In genomic region chr13:23845851-23846250, GRCm38 (mm10) we compare ENCODE assay signal across 28 mouse cellular contexts. TPM values are rescaled to one million over a fixed set of nuclear protein-coding genes. Genes with fewer than 3 reads are reported as not detected.
"Had no signal": no experiment of that assay in that cellular context is flagged by ENCODE, and none has a peak within 500 bp of the region (broad histone marks: within the 10 kb centered on the region; RNA-seq: fewer than 3 reads in every experiment).

No protein-coding gene starts in this region.

- H3K4me3 ChIP-seq: kidney, embryonic 15.5 days; liver, embryonic 13.5 days; midbrain, embryonic 13.5 days; myocyte; neural tube, embryonic 13.5 days had no signal

- H3K9me3 ChIP-seq: kidney, embryonic 15.5 days; liver, embryonic 13.5 days; midbrain, embryonic 13.5 days; neural tube, embryonic 13.5 days had no signal

- H3K9ac ChIP-seq: kidney, embryonic 15.5 days; liver, embryonic 13.5 days; midbrain, embryonic 13.5 days; neural tube, embryonic 13.5 days had no signal

- H3K4me1 ChIP-seq: kidney, embryonic 15.5 days; liver, embryonic 13.5 days; midbrain, embryonic 13.5 days; neural tube, embryonic 13.5 days had no signal

- ATAC-seq: midbrain, embryonic 13.5 days; midbrain, embryonic 16.5 days had no signal

- H3K27ac ChIP-seq: kidney, embryonic 15.5 days; liver, embryonic 13.5 days; macrophage; midbrain, embryonic 13.5 days; neural tube, embryonic 13.5 days had no signal

- H3K27me3 ChIP-seq: kidney, embryonic 15.5 days; liver, embryonic 13.5 days; midbrain, embryonic 13.5 days; neural tube, embryonic 13.5 days had no signal

- H3K4me2 ChIP-seq: kidney, embryonic 15.5 days; liver, embryonic 13.5 days; midbrain, embryonic 13.5 days; neural tube, embryonic 13.5 days had no signal

- H3K36me3 ChIP-seq: kidney, embryonic 15.5 days; liver, embryonic 13.5 days; midbrain, embryonic 13.5 days; neural tube, embryonic 13.5 days had no signal

- DNase-seq: kidney, adult 8-10 months; kidney, postnatal 10 days; kidney, postnatal 36 days; layer of hippocampus, postnatal 36 days; left cerebral cortex, postnatal 4 days; liver, embryonic 13.5 days; lung, adult 2 months; retina, postnatal 1 day; right cerebral cortex, postnatal 25 days; thymus, adult 18-20 months; thymus, postnatal 36 days had no signal

RNA-seq across cellular contexts. Expression of gene Slc17a3, which starts 6.6 kb away (rescaled TPM):
- total RNA-seq: layer of hippocampus, adult 8-10 months; layer of hippocampus, postnatal 10 days; layer of hippocampus, postnatal 36 days; megakaryocyte, adult 5-6 weeks; monocyte, adult 5-6 weeks; neutrophil, adult 5-6 weeks had no signal
- polyA plus RNA-seq: lung, adult 2 months; lung, embryonic 16.5 days; macrophage; midbrain, embryonic 13.5 days; midbrain, embryonic 16.5 days; myocyte; neural tube, embryonic 13.5 days; small intestine, adult 2 months; urinary bladder, adult 2 months had no signal

RNA-seq across cellular contexts. Expression of gene Slc17a1, which starts 21.7 kb away (rescaled TPM):
- total RNA-seq: layer of hippocampus, adult 8-10 months; layer of hippocampus, postnatal 10 days; layer of hippocampus, postnatal 36 days; left cerebral cortex, adult 8-10 months; left cerebral cortex, postnatal 14 days; left cerebral cortex, postnatal 4 days; megakaryocyte, adult 5-6 weeks; monocyte, adult 5-6 weeks; neutrophil, adult 5-6 weeks had no signal
- polyA plus RNA-seq: lung, adult 2 months; lung, embryonic 16.5 days; macrophage; midbrain, embryonic 16.5 days; myocyte; neural tube, embryonic 13.5 days; small intestine, adult 2 months; urinary bladder, adult 2 months had no signal

RNA-seq across cellular contexts. Expression of gene Slc17a2, which starts 39.1 kb away (rescaled TPM):
- total RNA-seq: layer of hippocampus, adult 8-10 months; layer of hippocampus, postnatal 10 days; left cerebral cortex, adult 8-10 months; left cerebral cortex, postnatal 14 days; left cerebral cortex, postnatal 4 days; megakaryocyte, adult 5-6 weeks; monocyte, adult 5-6 weeks; neutrophil, adult 5-6 weeks had no signal
- polyA plus RNA-seq: lung, embryonic 16.5 days; macrophage; midbrain, embryonic 13.5 days; midbrain, embryonic 16.5 days; myocyte; neural tube, embryonic 13.5 days; small intestine, adult 2 months; spleen, adult 2 months; urinary bladder, adult 2 months had no signal
